Mouse (Mus musculus): ENCODE results near the gene Gmfb.

- TF ChIP-seq CTCF (IDR thresholded peaks at IDR 0.05) = no peak
- no peak for TF ChIP-seq EP300 (IDR thresholded peaks at IDR 0.05)
Observed at GRCm38 (mm10) chr14:46818743-46819142, 3.3 kb downstream of the Gmfb start.

Measured in lung, postnatal 0 days (tissue).